8 mouse cellular contexts compared by ENCODE assay signal in genomic region chr8:84871376-84872308, GRCm38 (mm10). TPM values are rescaled to one million over a fixed set of nuclear protein-coding genes. Genes with fewer than 3 reads are reported as not detected.
DNase-seq lines count a peak whose midpoint lies in the region; ATAC-seq lines count a peak whose summit lies in the region.

Syce2 (plus strand) TSS chr8:84872111.

- 11% methylated on average over 43 of the region's 46 CpGs for WGBS in liver, embryonic 11.5 days

- peaks cover 26% of the 10 kb centered on the region for H3K4me1 ChIP-seq in liver, embryonic 11.5 days (replicated peaks; ENCODE audit: control insufficient read depth, insufficient read depth, low read length)

- peak within 1 kb of the TSS; percentile 55 for H3K4me3 ChIP-seq in liver, embryonic 11.5 days (ENCODE audit: low read depth, low read length)

- peak; percentile 78 for ATAC-seq in liver, embryonic 11.5 days (replicated peaks; ENCODE audit: low FRiP score)
- ATAC-seq in monocyte, adult 5-6 weeks (replicated peaks; ENCODE audit: insufficient number of reproducible peaks, low FRiP score, low TSS enrichment, poor library complexity, severe bottlenecking): peak; percentile 62

- H3K9ac ChIP-seq in liver, embryonic 11.5 days (ENCODE audit: low read depth, low read length): peak within 1 kb of the TSS; percentile 68

- DNase-seq in A20 (ENCODE audit: low read depth, low spot score): peak; percentile 90
- DNase-seq in adrenal gland, adult 8-10 months: peak; percentile 62
- peak; percentile 83 for DNase-seq in embryo, embryonic 9.5 days (ENCODE audit: extremely low spot score)
- peak; percentile 37 for DNase-seq in heart, adult 8-10 months (ENCODE audit: low spot score)
- DNase-seq in kidney, adult 8-10 months: peak; percentile 69 to 81
- DNase-seq in liver, embryonic 11.5 days (ENCODE audit: low spot score): peak; percentile 86
- peak; percentile 94 for DNase-seq in splenic B cell, adult 2 months (ENCODE audit: low read depth, low spot score)

- H3K27me3 ChIP-seq in liver, embryonic 11.5 days (replicated peaks; ENCODE audit: control insufficient read depth, insufficient read depth, low read length): no peaks in the 10 kb centered on the region
- H3K27me3 ChIP-seq in splenic B cell, adult 2 months (ENCODE audit: control insufficient read depth, insufficient read depth, low read length, poor library complexity, severe bottlenecking): no peaks in the 10 kb centered on the region

- H3K4me2 ChIP-seq in liver, embryonic 11.5 days: peak within 1 kb of the TSS; percentile 99

- peak within 1 kb of the TSS; percentile 80 for H3K27ac ChIP-seq in liver, embryonic 11.5 days (ENCODE audit: low read depth, low read length)

- H3K36me3 ChIP-seq in liver, embryonic 11.5 days (ENCODE audit: control insufficient read depth, insufficient read depth, low read length): peaks cover 17% of the 10 kb centered on the region
- H3K36me3 ChIP-seq in splenic B cell, adult 2 months (ENCODE audit: control insufficient read depth, insufficient read depth, low read length, poor library complexity, severe bottlenecking): peaks cover 8% of the 10 kb centered on the region; the same call in 1 of the 2 replicates

- no peaks in the 10 kb centered on the region for H3K9me3 ChIP-seq in liver, embryonic 11.5 days (ENCODE audit: control insufficient read depth, low read length)

RNA-seq across cellular contexts. Expression of gene Syce2, which starts in this region (rescaled TPM):
- total RNA-seq in adrenal gland, adult 8-10 months (2022): 1 to 10 TPM; 6.1 to 9.1 (median 7.1) TPM
- 1 to 10 TPM; 2.2 to 5.9 (median 4.1) TPM for total RNA-seq in heart, adult 8-10 months (2022)
- 144 and 160 TPM in 2 replicates for polyA plus RNA-seq in liver, embryonic 11.5 days (2014; fragmentation: Nextera tagmentation; extraction: Ambion mirVana)
- total RNA-seq in monocyte, adult 5-6 weeks (2017): 2.9 to 13.7 TPM (median 7.4 TPM) in 3 replicates

Comparison
In these comparisons a context has a peak if more than half of its experiments do, and no peak if none do; other contexts are left out.
1. Peak in every context shown above with its lines: DNase-seq, ATAC-seq, H3K4me3 ChIP-seq and H3K27ac ChIP-seq.
2. DNase-seq: peak in every context shown above with its lines; median percentile 94 in splenic B cell, adult 2 months; 90 in A20; 86 in liver, embryonic 11.5 days; 83 in embryo, embryonic 9.5 days; 75 in kidney, adult 8-10 months; 62 in adrenal gland, adult 8-10 months; 37 in heart, adult 8-10 months.